Mouse (Mus musculus) CD8-positive naive resting alpha-beta T cell, adult 2 months (primary cell): Measurements from ENCODE around the gene Ddah1.

Experiments
- DNase-seq, 2 experiments: peaks; one replicate each; pipeline ENCODE4 v3.0.0; 2022; ENCODE audit warnings: low read depth in 2 of 2, low spot score in 2 of 2

Gene Ddah1

GRCm38 (mm10) chr3:145758561-145759378, at the start of gene Ddah1:
TSS of gene Ddah1 (plus strand) at chr3:145758675.
- DNase-seq = no peak

GRCm38 (mm10) chr3:145715923-145716322, 42.6 kb upstream of the Ddah1 start:
- DNase-seq = no peak

- DNase-seq = no peak
Observed at GRCm38 (mm10) chr3:145719660-145720059, 38.8 kb upstream of the Ddah1 start.

- no peak for DNase-seq
Observed at GRCm38 (mm10) chr3:145725078-145725477, 33.4 kb upstream of the Ddah1 start.

- no peak for DNase-seq
Observed at GRCm38 (mm10) chr3:145728336-145728735, 30.1 kb upstream of the Ddah1 start.

GRCm38 (mm10) chr3:145729531-145729930, 28.9 kb upstream of the Ddah1 start:
- no peak for DNase-seq

- DNase-seq = no peak
Observed at GRCm38 (mm10) chr3:145730092-145730491, 28.4 kb upstream of the Ddah1 start.

- DNase-seq = no peak
Observed at GRCm38 (mm10) chr3:145734857-145735256, 23.6 kb upstream of the Ddah1 start.

GRCm38 (mm10) chr3:145736562-145736961, 21.9 kb upstream of the Ddah1 start:
- DNase-seq = no peak

GRCm38 (mm10) chr3:145738662-145739061, 19.8 kb upstream of the Ddah1 start:
- no peak for DNase-seq

- no peak for DNase-seq
Observed at GRCm38 (mm10) chr3:145739904-145740303, 18.6 kb upstream of the Ddah1 start.

- DNase-seq = no peak
Observed at GRCm38 (mm10) chr3:145743050-145743449, 15.4 kb upstream of the Ddah1 start.

- DNase-seq = no peak
Observed at GRCm38 (mm10) chr3:145743476-145744027, 14.9 kb upstream of the Ddah1 start.

- DNase-seq = no peak
Observed at GRCm38 (mm10) chr3:145748626-145749025, 9.8 kb upstream of the Ddah1 start.

- DNase-seq = no peak
Observed at GRCm38 (mm10) chr3:145756457-145756856, 2.0 kb upstream of the Ddah1 start.

GRCm38 (mm10) chr3:145757177-145757576, 1.3 kb upstream of the Ddah1 start:
- DNase-seq = no peak

- DNase-seq = no peak
Observed at GRCm38 (mm10) chr3:145757844-145758243, 631 bp upstream of the Ddah1 start.

GRCm38 (mm10) chr3:145759379-145760209, 1.1 kb downstream of the Ddah1 start:
- DNase-seq = no peak

- DNase-seq = no peak
Observed at GRCm38 (mm10) chr3:145760547-145760946, 2.1 kb downstream of the Ddah1 start.

GRCm38 (mm10) chr3:145761501-145762170, 3.2 kb downstream of the Ddah1 start:
- no peak for DNase-seq

- no peak for DNase-seq
Observed at GRCm38 (mm10) chr3:145762957-145763641, 4.6 kb downstream of the Ddah1 start.
